Mouse (Mus musculus): Measurements from ENCODE around the gene Spata4. TPM values are rescaled to one million over a fixed set of nuclear protein-coding genes. Genes with fewer than 3 reads are reported as not detected.
A peak's percentile ranks its signal among the peaks of the same experiment; 100 is the strongest.

The Spata4 gene
- total and polyA plus RNA-seq, 2 experiments from 2014 or later: 0.48 TPM; not detected in 1

DNA sequence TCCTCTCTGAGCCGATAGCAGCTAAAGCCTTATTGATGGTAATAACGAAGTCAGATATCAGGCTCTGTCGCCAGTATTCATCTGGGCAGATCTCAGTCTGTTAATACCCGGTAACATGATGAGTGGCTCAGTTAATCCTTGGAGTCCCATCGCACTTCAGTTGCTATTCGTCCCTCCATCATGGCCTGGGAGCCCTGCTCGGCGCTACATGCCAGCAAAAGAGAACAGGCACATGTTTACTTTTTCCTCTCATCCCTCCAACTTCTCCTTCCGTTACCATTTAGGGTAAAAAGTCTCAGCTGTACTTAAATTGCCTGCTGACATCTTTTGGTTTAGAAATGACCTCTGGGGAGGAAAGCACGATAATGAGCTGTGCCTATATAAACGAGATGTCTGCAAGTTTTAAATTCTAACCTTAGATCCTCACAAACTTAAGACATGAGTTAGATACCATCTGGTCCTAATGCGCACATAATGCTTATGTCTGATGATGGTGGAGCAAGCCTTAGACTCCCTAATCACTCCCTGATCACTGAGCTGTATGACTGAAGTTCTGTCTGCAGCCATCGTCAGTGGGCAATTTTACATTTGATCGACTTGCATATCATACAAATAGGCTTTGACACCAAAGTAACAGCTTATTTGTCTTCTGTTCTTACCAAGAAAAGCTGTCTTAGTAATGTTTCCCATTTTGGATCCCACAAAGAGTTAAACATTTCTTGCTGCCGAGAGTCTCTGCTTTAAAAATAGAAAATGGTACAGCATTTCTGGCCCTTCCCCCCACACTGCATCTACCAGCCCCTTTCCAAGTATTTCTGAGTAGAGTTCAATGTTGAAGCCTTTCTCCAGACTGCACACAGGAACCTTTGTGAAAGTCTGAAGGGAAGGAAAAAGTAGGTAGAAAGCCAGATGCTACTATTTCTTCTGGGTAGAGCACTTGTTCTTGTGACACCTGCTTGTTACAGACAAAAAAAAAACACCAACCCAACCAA lies 29.7 kb upstream of the Spata4 start:
- Histone ChIP-seq H3K4me3 (ENCODE audit: low read depth, low read length) (no peak overlapping the region), H3K27me3 (ENCODE audit: insufficient read depth, low read length) (no peaks in the 10 kb centered on the region), H3K4me1 (ENCODE audit: insufficient read depth) (no peaks in the 10 kb centered on the region), H3K9me3 (ENCODE audit: low read length) (no peaks in the 10 kb centered on the region), H3K9ac (no peak overlapping the region), H3K27ac (ENCODE audit: low read depth, low read length) (no peak overlapping the region; the same call in 1 of the 2 replicates), H3K36me3 (ENCODE audit: insufficient read depth) (no peaks in the 10 kb centered on the region), H3K4me2 (ENCODE audit: low read depth) (no peak overlapping the region)
- WGBS: 72% methylated on average over 15 of the region's 15 CpGs
- DNase-seq (peak; percentile 11), ATAC-seq (no peak)
- TF ChIP-seq CTCF (IDR thresholded peaks at IDR 0.05; ENCODE audit: low read depth): no peak

DNA sequence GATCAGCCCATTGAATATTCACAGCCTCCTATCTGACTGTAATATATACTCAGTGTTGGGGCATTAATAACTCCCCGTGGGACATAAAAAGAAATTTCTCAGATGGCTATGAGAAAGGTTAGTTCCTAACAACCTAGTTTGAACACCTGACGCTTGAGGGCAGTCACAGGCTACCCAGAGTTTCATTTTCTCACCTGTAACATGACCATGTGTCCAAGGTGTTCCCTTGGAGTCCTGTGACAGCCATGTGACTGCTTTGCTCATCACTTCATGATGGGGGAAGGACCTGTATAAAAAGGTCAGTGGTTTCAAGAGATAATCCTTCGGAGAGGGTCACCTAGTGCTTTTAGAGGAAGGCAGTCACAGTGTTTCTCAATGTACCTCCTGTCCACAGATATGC lies 19.1 kb upstream of the Spata4 start:
- TF ChIP-seq CTCF (IDR thresholded peaks at IDR 0.05; ENCODE audit: low read depth): no peak
- H3K9me3 ChIP-seq (ENCODE audit: low read length): no peaks in the 10 kb centered on the region
- H3K4me1 ChIP-seq (ENCODE audit: insufficient read depth): no peaks in the 10 kb centered on the region
- H3K36me3 ChIP-seq (ENCODE audit: insufficient read depth): no peaks in the 10 kb centered on the region
- no peaks in the 10 kb centered on the region for H3K27me3 ChIP-seq (ENCODE audit: insufficient read depth, low read length)
- DNase-seq (no peak), ATAC-seq (no peak)
- no peak overlapping the region for H3K4me3 ChIP-seq (ENCODE audit: low read depth, low read length)
- no peak overlapping the region for H3K27ac ChIP-seq (ENCODE audit: low read depth, low read length)
- no peak overlapping the region for H3K4me2 ChIP-seq (ENCODE audit: low read depth)
- H3K9ac ChIP-seq: no peak overlapping the region
- WGBS: 86% methylated on average over 3 of the region's 3 CpGs

DNA sequence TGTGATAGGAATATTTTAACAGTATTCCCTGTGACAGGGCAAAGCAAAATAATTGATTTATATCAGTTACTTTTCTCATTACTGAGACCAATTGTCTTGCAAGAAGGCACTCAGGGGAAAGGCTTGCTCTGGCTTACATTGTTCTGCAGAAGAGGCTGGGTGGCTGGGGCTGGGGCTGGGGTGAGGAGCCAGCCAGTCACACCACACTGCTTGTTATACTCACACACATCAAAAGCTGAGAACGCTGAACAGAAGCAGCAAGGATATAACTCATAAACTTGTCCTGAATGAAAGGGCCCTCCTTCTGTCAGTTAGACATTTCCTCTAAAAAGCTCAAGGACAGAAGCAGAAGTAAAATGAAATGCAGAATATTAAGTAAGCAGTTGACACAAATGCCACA lies 17.7 kb upstream of the Spata4 start:
- Histone ChIP-seq H3K27ac (ENCODE audit: low read depth, low read length) (no peak overlapping the region), H3K36me3 (ENCODE audit: insufficient read depth) (no peaks in the 10 kb centered on the region), H3K27me3 (ENCODE audit: insufficient read depth, low read length) (no peaks in the 10 kb centered on the region), H3K9ac (no peak overlapping the region), H3K4me2 (ENCODE audit: low read depth) (no peak overlapping the region), H3K4me3 (ENCODE audit: low read depth, low read length) (no peak overlapping the region), H3K9me3 (ENCODE audit: low read length) (no peaks in the 10 kb centered on the region), H3K4me1 (ENCODE audit: insufficient read depth) (no peaks in the 10 kb centered on the region)
- ATAC-seq: no peak
- no peak for TF ChIP-seq CTCF (IDR thresholded peaks at IDR 0.05; ENCODE audit: low read depth)
- 47% methylated on average over 1 of the region's 1 CpGs for WGBS
- no peak for DNase-seq

DNA sequence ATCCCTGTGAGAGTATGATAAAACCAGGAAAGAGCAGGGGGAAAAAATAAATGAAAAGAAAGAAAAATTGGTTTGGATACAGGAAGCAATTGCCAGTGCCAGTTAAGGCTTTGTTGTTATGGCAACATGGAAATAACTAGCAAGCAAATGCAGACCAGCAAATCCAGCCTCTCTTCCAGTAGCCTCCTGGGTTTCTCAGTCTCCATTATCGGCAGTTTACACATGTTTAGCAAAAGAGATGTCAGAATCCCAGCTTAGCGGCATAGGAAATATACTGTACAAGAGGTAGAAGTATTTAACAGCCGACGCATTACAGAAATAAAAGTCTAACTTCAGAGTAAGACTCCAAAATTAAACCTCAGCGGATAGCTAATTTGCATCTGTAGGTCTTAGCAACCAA lies 5.9 kb upstream of the Spata4 start:
- ATAC-seq: peak; percentile 79
- Histone ChIP-seq H3K36me3 (ENCODE audit: insufficient read depth) (no peaks in the 10 kb centered on the region), H3K4me3 (ENCODE audit: low read depth, low read length) (no peak overlapping the region), H3K27ac (ENCODE audit: low read depth, low read length) (peak overlapping the region; percentile 54), H3K27me3 (ENCODE audit: insufficient read depth, low read length) (no peaks in the 10 kb centered on the region), H3K4me2 (ENCODE audit: low read depth) (peak overlapping the region; percentile 22), H3K9ac (0 out of 2 replicates have a peak overlapping the region, but pooled peaks have one; percentile 10), H3K9me3 (ENCODE audit: low read length) (no peaks in the 10 kb centered on the region), H3K4me1 (ENCODE audit: insufficient read depth) (peaks cover 5% of the 10 kb centered on the region; the same call in 1 of the 2 replicates)
- no peak for TF ChIP-seq CTCF (IDR thresholded peaks at IDR 0.05; ENCODE audit: low read depth)
- WGBS: 35% methylated on average over 5 of the region's 5 CpGs
- peak; percentile 68 for DNase-seq

DNA sequence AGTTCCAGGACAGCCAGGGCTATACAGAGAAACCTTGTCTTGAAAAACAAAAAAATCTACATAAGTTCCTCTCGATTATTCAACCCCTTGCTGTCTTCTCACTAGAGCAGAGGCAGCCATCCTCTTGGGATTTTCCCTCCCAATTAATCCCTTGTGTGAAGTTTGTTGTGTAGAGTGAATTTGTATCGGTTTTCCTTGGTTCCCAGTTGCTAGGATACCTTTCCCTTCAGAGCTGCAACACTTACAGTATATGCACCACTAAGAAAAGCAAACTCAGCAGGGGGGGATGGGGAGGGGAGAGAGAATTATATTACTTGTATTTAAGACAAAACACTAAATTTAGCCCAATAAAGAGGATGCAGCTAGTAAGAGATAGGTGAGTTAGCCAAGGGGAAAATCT lies 4.5 kb upstream of the Spata4 start:
- no peak overlapping the region for H3K4me3 ChIP-seq (ENCODE audit: low read depth, low read length)
- no peaks in the 10 kb centered on the region for H3K27me3 ChIP-seq (ENCODE audit: insufficient read depth, low read length)
- WGBS: 20% methylated on average over 2 of the region's 2 CpGs
- peak; percentile 36 for DNase-seq
- no peak overlapping the region for H3K27ac ChIP-seq (ENCODE audit: low read depth, low read length)
- no peak overlapping the region for H3K4me2 ChIP-seq (ENCODE audit: low read depth)
- TF ChIP-seq CTCF (IDR thresholded peaks at IDR 0.05; ENCODE audit: low read depth): no peak
- peaks cover 12% of the 10 kb centered on the region for H3K4me1 ChIP-seq (ENCODE audit: insufficient read depth)
- peak; percentile 13; the same call in 1 of the 2 replicates for ATAC-seq
- H3K9ac ChIP-seq: no peak overlapping the region
- no peaks in the 10 kb centered on the region for H3K9me3 ChIP-seq (ENCODE audit: low read length)
- H3K36me3 ChIP-seq (ENCODE audit: insufficient read depth): no peaks in the 10 kb centered on the region

DNA sequence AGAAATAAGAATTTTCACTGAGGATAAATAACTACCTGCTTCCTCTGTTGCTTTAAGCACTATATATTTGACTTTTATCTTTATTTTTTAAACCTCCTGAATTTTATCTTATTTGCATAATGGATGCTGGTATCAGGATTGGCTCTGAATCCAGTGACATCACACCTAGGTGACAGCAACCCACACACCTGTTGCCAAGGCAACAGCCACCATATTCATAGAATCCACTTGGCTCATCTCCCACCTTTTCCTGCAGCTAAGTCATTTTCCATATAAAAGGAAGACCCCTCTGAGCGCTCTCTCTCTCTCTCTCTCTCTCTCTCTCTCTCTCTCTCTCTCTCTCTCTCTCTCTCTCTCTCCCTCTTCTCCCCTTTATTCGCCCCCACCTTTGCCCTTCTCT lies 3.6 kb upstream of the Spata4 start:
- H3K36me3 ChIP-seq (ENCODE audit: insufficient read depth): no peaks in the 10 kb centered on the region
- H3K9me3 ChIP-seq (ENCODE audit: low read length): no peaks in the 10 kb centered on the region
- ATAC-seq: no peak; the same call in 1 of the 2 replicates
- H3K4me3 ChIP-seq (ENCODE audit: low read depth, low read length): no peak overlapping the region
- 60% methylated on average over 2 of the region's 2 CpGs for WGBS
- H3K4me1 ChIP-seq (ENCODE audit: insufficient read depth): peaks cover 13% of the 10 kb centered on the region
- peak; percentile 47 for DNase-seq
- no peaks in the 10 kb centered on the region for H3K27me3 ChIP-seq (ENCODE audit: insufficient read depth, low read length)
- H3K4me2 ChIP-seq (ENCODE audit: low read depth): no peak overlapping the region
- no peak overlapping the region for H3K27ac ChIP-seq (ENCODE audit: low read depth, low read length)
- no peak overlapping the region for H3K9ac ChIP-seq
- no peak for TF ChIP-seq CTCF (IDR thresholded peaks at IDR 0.05; ENCODE audit: low read depth)

DNA sequence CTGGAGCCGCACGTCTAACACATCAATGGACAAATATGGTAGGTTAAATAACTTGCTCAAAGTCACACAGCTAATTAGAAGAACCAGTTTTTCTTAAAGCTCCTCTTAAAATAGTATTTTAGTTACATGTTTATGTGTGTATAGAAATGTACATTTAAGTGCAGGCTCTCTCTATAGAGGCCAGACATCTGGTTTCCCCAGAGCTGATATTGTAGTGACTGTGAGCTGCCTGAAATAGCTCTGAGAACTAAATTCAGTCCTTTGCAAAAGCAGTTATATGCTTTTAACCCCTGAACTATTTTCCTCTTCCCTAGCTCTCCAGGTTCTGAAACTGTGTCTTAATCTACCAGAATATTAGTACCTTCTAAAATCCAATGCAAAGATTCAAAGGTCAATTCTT lies 3.2 kb upstream of the Spata4 start:
- Histone ChIP-seq H3K4me2 (ENCODE audit: low read depth) (no peak overlapping the region), H3K9me3 (ENCODE audit: low read length) (no peaks in the 10 kb centered on the region), H3K27me3 (ENCODE audit: insufficient read depth, low read length) (no peaks in the 10 kb centered on the region), H3K9ac (no peak overlapping the region), H3K27ac (ENCODE audit: low read depth, low read length) (no peak overlapping the region), H3K4me1 (ENCODE audit: insufficient read depth) (peaks cover 13% of the 10 kb centered on the region), H3K36me3 (ENCODE audit: insufficient read depth) (no peaks in the 10 kb centered on the region), H3K4me3 (ENCODE audit: low read depth, low read length) (no peak overlapping the region)
- TF ChIP-seq CTCF (IDR thresholded peaks at IDR 0.05; ENCODE audit: low read depth): no peak
- WGBS: 84% methylated on average over 2 of the region's 2 CpGs
- DNase-seq (no peak), ATAC-seq (no peak)
